Mouse (Mus musculus) common myeloid progenitor, adult 5-6 weeks (primary cell): Measurements from ENCODE around the gene Stfa3. TPM values are rescaled to one million over a fixed set of nuclear protein-coding genes. Genes with fewer than 3 reads are reported as not detected.
"Not testable (repeated sequence)": the region's sequence is repeated elsewhere in the genome, so short reads cannot be mapped to it uniquely, and the experiment has no call there.

ENCODE experiments used
- ATAC-seq: replicated peaks from 2 replicates; pipeline ENCODE4 v1.8.0; 2016; ENCODE audit warnings: low read depth, mild to moderate bottlenecking, moderate TSS enrichment, inconsistent platforms; ENCODE audit not compliant: poor library complexity, severe bottlenecking
- total RNA-seq: library from RNA; stranded (forward); fragments of 200-1000, 187-1606 nt; gene quantifications from 2 replicates; pipeline ENCODE4 v1.2.3, GENCODE M21; 2017

The Stfa3 gene
- not detected in 2 replicates for total RNA-seq

DNA sequence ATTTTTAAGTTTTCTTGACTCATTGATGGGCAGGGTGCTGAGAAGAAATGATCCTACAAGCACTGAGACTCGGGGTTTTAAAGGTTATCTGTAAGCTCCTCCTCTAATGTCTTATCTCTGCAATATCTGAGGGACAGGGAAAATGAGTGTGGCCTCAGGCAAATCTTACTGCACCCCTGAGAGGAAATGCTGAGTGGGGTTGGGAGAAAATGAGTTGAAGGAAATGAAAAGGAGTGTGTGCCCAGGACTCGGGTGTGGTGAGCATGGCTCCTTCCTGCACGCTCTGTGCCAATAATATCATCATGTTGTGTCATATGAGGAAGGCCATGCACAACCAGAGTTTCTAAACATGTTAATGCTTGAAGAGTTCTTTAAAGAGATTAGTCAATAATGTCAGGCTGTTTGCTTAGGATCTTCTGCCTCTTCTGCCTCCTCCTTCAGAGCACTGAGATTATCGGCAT is at the start of gene Stfa3:
Stfa3 (minus strand) TSS at position 51 of the 461 bp plus-strand sequence.
- ATAC-seq, result no peak

GRCm38 (mm10) chr16:36502286-36502685 is 47.1 kb upstream of the Stfa3 start:
- peak; percentile 88 for ATAC-seq

DNA sequence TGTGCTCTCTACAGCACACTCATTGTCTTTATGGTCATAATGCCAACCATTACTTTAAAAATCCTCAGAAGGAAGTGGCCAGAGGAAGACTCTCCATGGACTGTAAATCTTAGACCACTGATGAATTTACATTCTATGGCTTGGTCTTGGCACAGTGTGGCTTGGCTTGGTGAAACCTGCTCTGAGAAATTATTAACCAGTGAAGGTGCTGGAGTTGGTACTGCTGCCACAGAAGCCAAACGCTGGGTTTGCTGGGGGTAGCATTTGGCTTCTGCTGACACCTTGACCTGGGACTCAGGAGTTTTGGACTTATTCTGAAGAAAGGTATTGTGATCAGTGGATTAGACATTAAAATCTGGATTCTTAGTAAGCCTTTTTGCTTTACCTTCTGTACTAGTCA is 37.2 kb upstream of the Stfa3 start:
- no peak for ATAC-seq

DNA sequence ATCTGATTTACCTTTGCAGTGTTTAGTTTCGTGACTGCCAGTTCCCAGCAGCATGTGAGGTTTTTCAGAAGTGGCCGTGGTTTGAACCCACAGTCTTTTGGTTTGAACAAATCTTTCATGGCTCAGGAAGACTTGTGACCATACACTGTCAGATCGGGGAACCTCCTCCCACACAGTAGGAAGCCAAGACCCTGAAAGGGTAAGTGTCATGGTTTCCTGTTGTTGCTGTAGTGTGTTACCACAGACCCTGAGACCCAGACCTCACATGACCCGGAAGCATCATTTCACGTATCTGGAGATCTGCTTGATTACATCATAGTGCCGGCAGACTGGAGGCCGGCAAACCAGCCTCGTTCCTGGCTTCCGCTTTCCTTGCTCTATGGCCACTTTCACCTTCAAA is 21.7 kb upstream of the Stfa3 start:
- peak; percentile 99 for ATAC-seq

- ATAC-seq, result no peak
Observed at GRCm38 (mm10) chr16:36475530-36475929, 20.3 kb upstream of the Stfa3 start.

GRCm38 (mm10) chr16:36474849-36475248 is 19.7 kb upstream of the Stfa3 start:
- no peak for ATAC-seq

GRCm38 (mm10) chr16:36473217-36474216 is 18.3 kb upstream of the Stfa3 start:
- no peak for ATAC-seq

DNA sequence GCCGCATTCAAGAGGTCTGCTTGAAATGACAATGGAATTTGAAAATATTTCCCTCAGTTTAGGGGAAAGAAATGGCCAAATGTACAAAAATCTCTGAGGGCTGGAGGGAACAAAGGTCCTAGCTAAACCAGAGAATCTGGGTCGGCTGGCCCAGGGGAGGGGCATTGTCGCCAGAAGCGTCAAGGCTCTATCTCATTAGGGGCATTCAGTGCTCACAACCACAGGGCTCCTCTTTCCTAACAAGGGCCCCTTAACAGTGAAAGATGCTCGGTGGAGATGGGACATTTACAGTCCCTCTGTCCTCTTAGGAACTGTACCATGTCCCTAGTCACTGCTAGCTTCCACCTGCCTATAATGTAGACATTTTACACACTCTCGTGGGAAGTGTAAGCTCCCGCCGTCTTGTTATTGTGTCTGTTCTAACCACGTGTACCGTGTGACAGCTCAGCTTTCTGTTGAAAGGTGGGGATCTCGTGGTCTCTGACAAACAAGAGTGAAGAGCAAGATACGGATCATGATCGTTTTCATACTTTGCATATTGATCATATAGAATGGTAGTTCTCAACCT is 16.0 kb upstream of the Stfa3 start:
- no peak for ATAC-seq

GRCm38 (mm10) chr16:36469955-36470478 is 14.8 kb upstream of the Stfa3 start:
- no peak for ATAC-seq

- ATAC-seq, result no peak
Observed at GRCm38 (mm10) chr16:36469367-36469766, 14.2 kb upstream of the Stfa3 start.

- ATAC-seq, result no peak
Observed at GRCm38 (mm10) chr16:36468862-36469261, 13.7 kb upstream of the Stfa3 start.

DNA sequence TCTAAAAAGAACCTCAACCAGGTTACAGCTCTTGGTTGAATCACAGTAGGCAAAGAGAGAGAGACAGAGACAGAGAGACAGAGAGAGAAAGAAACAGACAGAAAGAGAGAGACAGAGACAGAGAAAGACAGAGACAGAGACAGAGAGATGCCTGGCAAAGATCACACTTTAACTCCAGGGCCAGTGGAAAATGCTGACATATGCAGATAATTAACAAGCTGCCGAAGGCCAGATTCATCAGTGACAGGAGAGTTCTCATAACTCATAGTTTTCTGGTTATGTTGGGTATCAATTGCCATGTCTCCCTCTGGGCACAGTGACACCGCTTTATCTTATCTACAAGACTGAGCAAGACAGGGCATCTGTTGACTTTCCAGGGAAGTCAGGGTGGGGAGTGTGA is 12.7 kb upstream of the Stfa3 start:
- no peak for ATAC-seq

DNA sequence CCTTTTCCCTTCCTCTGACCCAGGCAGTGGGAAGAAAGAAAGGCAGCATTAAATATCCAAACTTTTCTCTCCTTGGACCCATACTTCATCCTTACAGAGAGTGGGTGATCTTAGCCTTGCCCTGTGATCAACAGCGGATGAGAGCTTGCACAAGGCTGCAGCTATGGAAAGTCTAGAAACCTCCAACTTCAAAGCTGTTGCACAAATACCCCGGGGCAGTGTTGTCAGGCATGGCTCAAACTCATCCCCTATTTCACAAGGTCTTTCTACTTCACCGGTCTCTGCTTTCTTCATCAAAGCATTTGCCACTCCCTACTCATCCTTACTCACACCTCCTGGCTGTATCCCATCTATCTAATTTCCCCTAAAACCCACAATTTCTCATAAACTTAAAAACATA is 10.2 kb upstream of the Stfa3 start:
- ATAC-seq, result no peak

GRCm38 (mm10) chr16:36464076-36464475 is 8.9 kb upstream of the Stfa3 start:
- ATAC-seq, result no peak

DNA sequence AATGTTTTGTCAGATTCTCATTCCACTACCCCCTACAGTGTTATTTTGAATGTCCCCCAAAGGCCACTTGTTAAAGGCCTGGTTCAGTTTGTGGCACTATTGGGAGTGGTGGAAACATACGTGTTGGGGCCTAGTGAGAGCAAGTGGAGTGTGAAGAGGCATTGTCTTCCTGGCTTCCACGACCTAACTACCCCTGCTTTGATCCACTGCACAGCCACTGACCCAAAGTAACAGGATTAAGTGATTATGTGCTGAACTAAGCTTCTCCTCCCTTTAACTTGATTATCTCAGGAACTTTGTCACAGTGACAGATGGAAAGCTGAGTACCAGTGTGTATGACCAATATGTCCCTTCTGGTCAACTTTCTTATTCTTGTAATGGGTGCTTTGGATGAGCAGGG is 5.2 kb upstream of the Stfa3 start:
- ATAC-seq, result no peak

GRCm38 (mm10) chr16:36420979-36421378 is 34.2 kb downstream of the Stfa3 start:
- not testable (repeated sequence) for ATAC-seq

- ATAC-seq, result no peak
Observed at GRCm38 (mm10) chr16:36408357-36408756, 46.8 kb downstream of the Stfa3 start, which contains the start of gene Stfa2. Gene Stfa2 (minus strand): TSS chr16:36408457.
